Mouse (Mus musculus) limb, embryonic 15.5 days (tissue): ENCODE results near the gene Fmnl2. TPM values are rescaled to one million over a fixed set of nuclear protein-coding genes. Genes with fewer than 3 reads are reported as not detected.

ENCODE experiments used
- ATAC-seq: fragments of 200-750 bp; cut with Nextera tagmentation; 2 replicates; pipeline ENCODE4 v1.8.0; 2017; ENCODE audit warnings: low read depth, moderate TSS enrichment; ENCODE audit not compliant: insufficient number of reproducible peaks, low FRiP score, low TSS enrichment
- H3K27ac ChIP-seq: fragments of 300-500 bp; sonication (generic); 2 replicates; pipeline ENCODE4 v1.5.1; 2015; ENCODE audit warnings: moderate library complexity, mild to moderate bottlenecking, inconsistent platforms
- H3K27me3 ChIP-seq: fragments of 300-500 bp; sonication (generic); 2 replicates; pipeline ENCODE4 v1.6.1; 2015; ENCODE audit warnings: inconsistent platforms
- H3K36me3 ChIP-seq: fragments of 300-500 bp; sonication (generic); 2 replicates; pipeline ENCODE4 v1.6.1; 2015; ENCODE audit warnings: inconsistent platforms
- H3K4me1 ChIP-seq: fragments of 300-500 bp; sonication (generic); 2 replicates; pipeline ENCODE4 v1.6.1; 2015; ENCODE audit warnings: inconsistent platforms
- H3K4me2 ChIP-seq: fragments of 300-500 bp; sonication (generic); 2 replicates; pipeline ENCODE4 v1.6.1; 2015; ENCODE audit warnings: mild to moderate bottlenecking, inconsistent platforms
- H3K4me3 ChIP-seq: fragments of 300-500 bp; sonication (generic); 2 replicates; pipeline ENCODE4 v1.5.1; 2015; ENCODE audit warnings: mild to moderate bottlenecking, inconsistent platforms
- H3K9ac ChIP-seq: fragments of 300-500 bp; sonication (generic); 2 replicates; pipeline ENCODE4 v1.6.1; 2015; ENCODE audit warnings: inconsistent platforms
- H3K9me3 ChIP-seq: fragments of 300-500 bp; sonication (generic); 2 replicates; pipeline ENCODE4 v1.6.1; 2016; ENCODE audit warnings: inconsistent platforms
- WGBS: fragments of 180-500 bp; shearing (Covaris S2); methylation state at CpG from one replicate; pipeline ENCODE4 v1.1.7; 2015; 5-methylcytosine and 5-hydroxymethylcytosine counted together
- polyA plus RNA-seq: library from polyadenylated mRNA; unstranded; fragments of >200 nt; fragmentation: Nextera tagmentation; extraction: Ambion mirVana; gene quantifications from 2 replicates; pipeline ENCODE4 v1.2.1, GENCODE M21; 2015

Gene Fmnl2
- polyA plus RNA-seq, 1 experiment from 2014 or later, result 9.4 TPM

DNA sequence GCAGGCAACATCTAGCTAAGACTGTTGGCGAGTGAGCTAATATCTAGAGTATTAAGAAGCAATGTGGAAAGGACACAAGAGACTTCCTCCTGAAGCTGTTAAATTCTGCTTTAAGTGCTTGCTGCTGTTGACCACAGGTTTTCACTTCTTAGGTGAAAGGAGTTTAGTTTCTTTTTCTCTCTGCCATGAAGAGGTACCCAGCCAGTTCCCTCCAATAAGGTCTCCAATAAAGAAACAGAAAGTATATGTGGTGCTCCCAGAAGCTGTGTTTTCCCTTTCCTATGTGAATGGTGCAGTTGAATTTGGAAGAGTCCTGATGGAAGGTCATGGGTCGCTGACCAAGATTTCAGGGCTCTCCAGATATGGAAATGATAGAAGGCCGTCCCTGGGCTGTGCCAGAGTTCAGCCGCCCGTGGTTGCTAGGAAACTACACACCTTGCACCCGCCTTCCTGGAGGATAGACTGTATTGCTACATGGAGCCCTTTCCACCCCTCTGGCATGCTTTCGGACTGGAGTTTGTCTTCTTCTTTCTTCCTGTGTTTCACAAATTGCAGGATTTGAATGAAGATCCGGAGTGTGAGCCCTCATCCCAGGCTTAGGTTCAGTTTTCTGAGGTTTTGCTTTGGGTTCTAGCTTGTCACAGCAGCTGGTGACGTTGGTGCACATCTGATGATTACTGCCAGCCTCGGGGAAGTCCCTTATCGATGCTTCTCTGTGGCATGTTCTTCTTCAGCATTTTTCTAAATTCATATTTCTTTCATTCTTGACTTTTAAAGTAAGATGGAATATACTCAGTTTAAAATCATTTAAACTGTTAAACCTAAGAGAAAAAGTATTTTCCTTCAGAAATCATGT lies 244.5 kb downstream of the Fmnl2 start:
- no peak for ATAC-seq
- peaks cover 52% of the 10 kb centered on the region for H3K36me3 ChIP-seq
- H3K9ac ChIP-seq, result no peak overlapping the region
- H3K9me3 ChIP-seq, result no peaks in the 10 kb centered on the region
- no peaks in the 10 kb centered on the region for H3K4me1 ChIP-seq
- no peak overlapping the region for H3K27ac ChIP-seq
- 90% methylated on average over 11 of the region's 11 CpGs for WGBS
- no peaks in the 10 kb centered on the region for H3K27me3 ChIP-seq
- H3K4me3 ChIP-seq, result no peak overlapping the region
- H3K4me2 ChIP-seq, result no peak overlapping the region

- Histone ChIP-seq H3K9ac (no peak overlapping the region), H3K36me3 (peaks cover 52% of the 10 kb centered on the region), H3K4me3 (no peak overlapping the region), H3K27ac (no peak overlapping the region), H3K4me2 (no peak overlapping the region), H3K27me3 (no peaks in the 10 kb centered on the region), H3K9me3 (no peaks in the 10 kb centered on the region), H3K4me1 (no peaks in the 10 kb centered on the region)
- WGBS, result 94% methylated on average over 2 of the region's 2 CpGs
- ATAC-seq, result no peak
Observed at GRCm38 (mm10) chr2:53102901-53103300, 245.2 kb downstream of the Fmnl2 start.

DNA sequence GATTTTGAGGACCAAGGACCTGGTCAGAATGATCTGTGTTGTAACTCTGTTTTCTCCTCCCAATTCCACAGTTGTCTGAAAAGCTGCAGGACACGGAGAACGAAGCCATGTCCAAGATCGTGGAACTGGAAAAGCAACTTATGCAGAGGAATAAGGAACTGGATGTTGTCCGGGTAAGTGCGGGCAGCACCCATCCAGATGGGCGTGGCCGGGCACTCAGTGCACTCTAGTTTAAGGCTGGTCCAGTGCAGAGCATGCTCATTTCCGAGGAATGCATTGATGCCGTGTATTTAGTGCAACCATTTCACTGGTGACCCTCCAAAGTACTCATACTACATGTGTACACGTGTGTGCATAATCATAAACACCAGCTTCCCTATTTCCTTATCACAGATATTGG lies 247.7 kb downstream of the Fmnl2 start:
- peaks cover 71% of the 10 kb centered on the region for H3K36me3 ChIP-seq
- no peaks in the 10 kb centered on the region for H3K4me1 ChIP-seq
- no peak overlapping the region for H3K4me3 ChIP-seq
- no peak for ATAC-seq
- WGBS, result 89% methylated on average over 10 of the region's 10 CpGs
- H3K27me3 ChIP-seq, result no peaks in the 10 kb centered on the region
- no peaks in the 10 kb centered on the region for H3K9me3 ChIP-seq
- no peak overlapping the region for H3K9ac ChIP-seq
- H3K27ac ChIP-seq, result no peak overlapping the region
- no peak overlapping the region for H3K4me2 ChIP-seq

GRCm38 (mm10) chr2:53106056-53106455 lies 248.4 kb downstream of the Fmnl2 start:
- H3K9ac ChIP-seq, result no peak overlapping the region
- H3K27ac ChIP-seq, result no peak overlapping the region
- no peak overlapping the region for H3K4me3 ChIP-seq
- no peak overlapping the region for H3K4me2 ChIP-seq
- no peaks in the 10 kb centered on the region for H3K9me3 ChIP-seq
- H3K36me3 ChIP-seq, result peaks cover 76% of the 10 kb centered on the region
- 67% methylated on average over 7 of the region's 7 CpGs for WGBS
- H3K4me1 ChIP-seq, result no peaks in the 10 kb centered on the region
- no peaks in the 10 kb centered on the region for H3K27me3 ChIP-seq
- ATAC-seq, result no peak

DNA sequence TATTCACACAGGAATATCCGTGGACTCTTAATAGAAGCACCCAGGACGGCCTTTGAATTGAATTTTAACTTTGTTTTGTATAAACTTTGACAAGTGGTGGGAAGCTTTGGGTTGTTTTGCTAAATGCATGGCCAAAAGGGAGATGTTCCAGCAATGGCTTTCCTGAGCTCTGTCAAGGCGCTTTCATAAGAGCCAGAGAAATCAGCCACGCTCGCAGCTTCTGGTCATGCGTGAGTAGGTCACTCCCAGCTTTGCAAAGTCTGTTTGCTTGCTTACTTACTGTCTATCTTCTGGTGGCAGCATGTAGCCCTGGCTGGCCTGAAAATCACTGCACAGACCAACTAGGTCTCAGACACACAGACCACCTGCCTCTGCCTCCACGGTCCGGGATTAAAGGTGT lies 248.8 kb downstream of the Fmnl2 start:
- no peak overlapping the region for H3K27ac ChIP-seq
- WGBS, result 92% methylated on average over 8 of the region's 8 CpGs
- no peaks in the 10 kb centered on the region for H3K27me3 ChIP-seq
- no peak overlapping the region for H3K9ac ChIP-seq
- no peak overlapping the region for H3K4me2 ChIP-seq
- H3K4me3 ChIP-seq, result no peak overlapping the region
- ATAC-seq, result no peak
- no peaks in the 10 kb centered on the region for H3K9me3 ChIP-seq
- H3K4me1 ChIP-seq, result no peaks in the 10 kb centered on the region
- peaks cover 79% of the 10 kb centered on the region for H3K36me3 ChIP-seq

DNA sequence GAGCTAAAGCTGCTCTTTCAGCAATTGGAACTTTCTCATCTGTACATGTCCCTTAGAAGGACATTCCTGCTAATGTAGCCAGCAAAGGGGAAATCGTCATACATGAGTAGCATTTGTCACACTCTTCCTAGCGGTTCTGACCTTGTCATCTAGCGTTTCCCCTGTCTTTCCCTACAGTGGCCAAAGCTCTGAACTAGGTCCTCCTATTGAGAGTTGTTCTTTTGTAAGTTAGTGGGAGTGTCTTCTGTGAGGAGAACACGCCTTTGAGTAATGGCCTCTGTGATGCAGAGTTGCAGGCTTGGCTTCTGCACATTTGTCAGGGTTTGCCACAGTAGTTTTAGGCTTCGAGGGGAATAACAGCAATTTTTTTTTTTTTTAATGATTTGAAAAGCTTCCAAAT lies 250.9 kb downstream of the Fmnl2 start:
- Histone ChIP-seq H3K4me3 (no peak overlapping the region), H3K9ac (no peak overlapping the region), H3K36me3 (peaks cover 87% of the 10 kb centered on the region), H3K9me3 (no peaks in the 10 kb centered on the region), H3K27ac (no peak overlapping the region), H3K4me2 (no peak overlapping the region), H3K27me3 (no peaks in the 10 kb centered on the region), H3K4me1 (no peaks in the 10 kb centered on the region)
- ATAC-seq, result no peak
- 77% methylated on average over 5 of the region's 5 CpGs for WGBS

- peaks cover 45% of the 10 kb centered on the region for H3K36me3 ChIP-seq
- no peak overlapping the region for H3K4me3 ChIP-seq
- no peak overlapping the region for H3K27ac ChIP-seq
- H3K9me3 ChIP-seq, result no peaks in the 10 kb centered on the region
- H3K9ac ChIP-seq, result no peak overlapping the region
- no peaks in the 10 kb centered on the region for H3K27me3 ChIP-seq
- no peak overlapping the region for H3K4me2 ChIP-seq
- no peak for ATAC-seq
- 70% methylated on average over 5 of the region's 5 CpGs for WGBS
- no peaks in the 10 kb centered on the region for H3K4me1 ChIP-seq
Observed at GRCm38 (mm10) chr2:53121797-53122196, 264.1 kb downstream of the Fmnl2 start.

GRCm38 (mm10) chr2:53125998-53126397 lies 268.3 kb downstream of the Fmnl2 start:
- WGBS, result 88% methylated on average over 3 of the region's 3 CpGs
- H3K4me1 ChIP-seq, result no peaks in the 10 kb centered on the region
- H3K4me3 ChIP-seq, result no peak overlapping the region
- peaks cover 48% of the 10 kb centered on the region for H3K36me3 ChIP-seq
- no peak overlapping the region for H3K27ac ChIP-seq
- no peaks in the 10 kb centered on the region for H3K27me3 ChIP-seq
- no peaks in the 10 kb centered on the region for H3K9me3 ChIP-seq
- no peak for ATAC-seq
- no peak overlapping the region for H3K9ac ChIP-seq
- H3K4me2 ChIP-seq, result no peak overlapping the region

DNA sequence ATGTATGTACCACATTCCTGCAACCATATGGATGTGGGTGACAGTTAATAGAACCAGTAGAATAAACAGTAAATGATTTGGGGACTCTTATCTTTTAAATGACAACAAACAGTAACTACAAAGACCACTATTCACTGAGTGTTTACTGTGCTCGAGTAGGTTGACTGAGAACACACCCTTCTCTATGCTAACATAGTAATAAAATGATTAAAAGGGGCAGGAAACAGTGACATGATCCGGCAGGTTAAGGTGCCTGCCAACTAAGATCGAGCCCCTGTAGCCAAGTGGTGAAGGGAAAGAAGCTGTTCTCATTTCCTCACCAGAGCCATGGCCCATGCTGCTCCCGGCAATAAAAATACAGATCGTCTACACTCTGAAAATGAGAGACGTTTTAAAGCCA lies 271.4 kb downstream of the Fmnl2 start:
- Histone ChIP-seq H3K27ac (no peak overlapping the region), H3K9me3 (no peaks in the 10 kb centered on the region), H3K9ac (no peak overlapping the region), H3K36me3 (peaks cover 49% of the 10 kb centered on the region), H3K4me2 (no peak overlapping the region), H3K27me3 (no peaks in the 10 kb centered on the region), H3K4me1 (no peaks in the 10 kb centered on the region), H3K4me3 (no peak overlapping the region)
- no peak for ATAC-seq
- WGBS, result 30% methylated on average over 6 of the region's 6 CpGs

DNA sequence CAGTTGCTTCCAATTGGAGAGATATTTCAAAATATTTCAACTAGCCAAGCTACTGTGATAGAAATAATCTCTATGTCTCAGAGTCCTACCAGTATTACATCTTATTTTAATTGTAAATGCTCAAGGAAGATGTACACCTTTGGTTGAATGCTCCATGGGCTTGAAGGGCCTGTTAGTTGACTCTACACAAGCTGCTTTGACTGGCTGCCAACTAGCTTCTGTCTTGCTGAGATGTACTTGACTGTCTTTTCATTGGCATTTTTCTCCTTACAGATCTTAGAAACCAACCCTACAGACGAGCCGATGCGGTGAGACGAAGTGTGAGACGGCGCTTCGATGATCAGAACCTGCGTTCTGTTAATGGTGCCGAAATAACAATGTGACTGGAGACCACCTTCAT lies 273.9 kb downstream of the Fmnl2 start:
- Histone ChIP-seq H3K4me3 (no peak overlapping the region), H3K9ac (no peak overlapping the region), H3K9me3 (no peaks in the 10 kb centered on the region), H3K4me1 (no peaks in the 10 kb centered on the region), H3K36me3 (peaks cover 40% of the 10 kb centered on the region), H3K27ac (no peak overlapping the region), H3K4me2 (no peak overlapping the region), H3K27me3 (no peaks in the 10 kb centered on the region)
- WGBS, result 97% methylated on average over 9 of the region's 9 CpGs
- no peak for ATAC-seq

DNA sequence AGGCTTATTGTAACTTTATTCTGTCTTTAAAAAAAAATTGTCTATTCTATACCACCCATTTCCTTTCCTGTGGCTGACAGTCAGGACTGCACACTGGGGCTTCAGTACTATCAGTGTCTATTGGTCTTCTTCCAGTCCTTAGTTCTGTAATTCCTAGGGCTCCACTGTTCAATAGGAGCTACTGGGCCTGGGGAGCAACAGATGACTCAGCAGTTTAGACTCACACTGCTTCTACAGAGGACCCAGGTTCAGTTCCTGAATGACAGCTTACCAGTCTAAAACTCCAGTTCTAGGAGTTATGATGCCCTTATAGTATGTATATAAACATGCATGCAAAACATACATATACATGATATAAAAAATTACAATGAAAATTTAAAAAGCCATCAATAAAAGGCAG lies 289.2 kb downstream of the Fmnl2 start:
- no peak overlapping the region for H3K9ac ChIP-seq
- no peak overlapping the region for H3K27ac ChIP-seq
- H3K4me3 ChIP-seq, result no peak overlapping the region
- peaks cover 36% of the 10 kb centered on the region for H3K36me3 ChIP-seq
- H3K27me3 ChIP-seq, result no peaks in the 10 kb centered on the region
- no peak overlapping the region for H3K4me2 ChIP-seq
- H3K4me1 ChIP-seq, result no peaks in the 10 kb centered on the region
- ATAC-seq, result no peak
- no peaks in the 10 kb centered on the region for H3K9me3 ChIP-seq

- no peak for ATAC-seq
- Histone ChIP-seq H3K27ac (no peak overlapping the region), H3K4me2 (no peak overlapping the region), H3K9me3 (no peaks in the 10 kb centered on the region), H3K27me3 (no peaks in the 10 kb centered on the region), H3K9ac (no peak overlapping the region), H3K4me1 (no peaks in the 10 kb centered on the region), H3K36me3 (peaks cover 19% of the 10 kb centered on the region), H3K4me3 (no peak overlapping the region)
Observed at GRCm38 (mm10) chr2:53173966-53174365, 316.3 kb downstream of the Fmnl2 start.

- no peak overlapping the region for H3K27ac ChIP-seq
- no peak overlapping the region for H3K4me2 ChIP-seq
- no peaks in the 10 kb centered on the region; the same call in 1 of the 2 replicates for H3K4me1 ChIP-seq
- peaks cover 15% of the 10 kb centered on the region for H3K36me3 ChIP-seq
- no peak overlapping the region for H3K9ac ChIP-seq
- ATAC-seq, result no peak
- 84% methylated on average over 3 of the region's 3 CpGs for WGBS
- no peaks in the 10 kb centered on the region for H3K9me3 ChIP-seq
- no peak overlapping the region for H3K4me3 ChIP-seq
- H3K27me3 ChIP-seq, result no peaks in the 10 kb centered on the region
Observed at GRCm38 (mm10) chr2:53178966-53179365, 321.3 kb downstream of the Fmnl2 start.
